Mouse (Mus musculus) megakaryocyte, adult 5-6 weeks (primary cell): ENCODE measurements around the gene Slco2b1. TPM values are rescaled to one million over a fixed set of nuclear protein-coding genes. Genes with fewer than 3 reads are reported as not detected.

Source experiments
- ATAC-seq: 2 replicates; pipeline ENCODE4 v1.8.0; 2016; ENCODE audit warnings: mild to moderate bottlenecking, inconsistent platforms; ENCODE audit not compliant: poor library complexity, severe bottlenecking
- total RNA-seq, 2 experiments: library from RNA; stranded (forward) in 1 of 2; stranded (reverse) in 1 of 2; fragments of 153-499, 151-499 nt in 1 of 2; fragments of 221-1000, 200-1000 nt in 1 of 2; gene quantifications; 2 replicates each; pipeline versions ENCODE4 v1.2.3 to v1.2.4; 2015 to 2017

Gene Slco2b1
- total RNA-seq, 2 experiments from 2014 or later: 0.11 to 0.16 TPM

- ATAC-seq: peak; percentile 62
These were observed 51.6 kb downstream of the Slco2b1 start for GRCm38 (mm10) chr7:99659379-99660029.

GRCm38 (mm10) chr7:99654244-99654643 is 56.9 kb downstream of the Slco2b1 start:
- ATAC-seq: no peak

- no peak for ATAC-seq
These were observed 61.6 kb downstream of the Slco2b1 start for GRCm38 (mm10) chr7:99649585-99649984.

GRCm38 (mm10) chr7:99648623-99649022 is 62.5 kb downstream of the Slco2b1 start:
- no peak for ATAC-seq

GRCm38 (mm10) chr7:99644701-99645100 is 66.4 kb downstream of the Slco2b1 start:
- no peak for ATAC-seq

GRCm38 (mm10) chr7:99642078-99642477 is 69.1 kb downstream of the Slco2b1 start:
- no peak for ATAC-seq

GRCm38 (mm10) chr7:99641245-99641644 is 69.9 kb downstream of the Slco2b1 start:
- ATAC-seq: no peak

GRCm38 (mm10) chr7:99633966-99634665 is 77.0 kb downstream of the Slco2b1 start:
- no peak for ATAC-seq

- no peak for ATAC-seq
These were observed 78.9 kb downstream of the Slco2b1 start for GRCm38 (mm10) chr7:99632286-99632685.

GRCm38 (mm10) chr7:99627366-99627765 is 83.8 kb downstream of the Slco2b1 start:
- ATAC-seq: no peak

GRCm38 (mm10) chr7:99626376-99627270 is 84.5 kb downstream of the Slco2b1 start, which contains the start of gene Tpbgl:
Tpbgl (minus strand) TSS chr7:99627103.
- no peak for ATAC-seq

- peak; percentile 97 for ATAC-seq
These were observed 85.3 kb downstream of the Slco2b1 start for GRCm38 (mm10) chr7:99625722-99626375.

- no peak for ATAC-seq
These were observed 92.3 kb downstream of the Slco2b1 start for GRCm38 (mm10) chr7:99618860-99619259.

GRCm38 (mm10) chr7:99618264-99618663 is 92.9 kb downstream of the Slco2b1 start:
- no peak for ATAC-seq

Other genes starting within 250 kb of the Slco2b1 start
- 1.0 and 1.1 TPM in 2 replicates for gene Klhl35, start 245.3 kb downstream of the Slco2b1 start, total RNA-seq (2015)
- not detected in 2 replicates for gene Klhl35, start 245.3 kb downstream of the Slco2b1 start, total RNA-seq (2017)
- 992 and 1,050 TPM in 2 replicates for gene Rps3, start 227.6 kb downstream of the Slco2b1 start, total RNA-seq (2015)
- 1,038 and 1,097 TPM in 2 replicates for gene Rps3, start 227.6 kb downstream of the Slco2b1 start, total RNA-seq (2017)
- 41.1 and 43.8 TPM in 2 replicates for gene Arrb1, start 175.9 kb downstream of the Slco2b1 start, total RNA-seq (2015)
- 91.7 and 96.9 TPM in 2 replicates for gene Arrb1, start 175.9 kb downstream of the Slco2b1 start, total RNA-seq (2017)
- gene Tpbgl, start 84.2 kb downstream of the Slco2b1 start, total RNA-seq (2015): 0.27 TPM in 1 of 2 replicates, not detected in the other
- 0.07 TPM in 1 of 2 replicates, not detected in the other for gene Tpbgl, start 84.2 kb downstream of the Slco2b1 start, total RNA-seq (2017)
- gene Olfr520, start 18.9 kb upstream of the Slco2b1 start, total RNA-seq (2015): not detected in 2 replicates
- gene Olfr520, start 18.9 kb upstream of the Slco2b1 start, total RNA-seq (2017): not detected in 2 replicates
- gene Olfr521, start 52.2 kb upstream of the Slco2b1 start, total RNA-seq (2015): not detected in 2 replicates
- gene Olfr521, start 52.2 kb upstream of the Slco2b1 start, total RNA-seq (2017): not detected in 2 replicates
- 0.22 and 1.4 TPM in 2 replicates for gene Neu3, start 117.1 kb upstream of the Slco2b1 start, total RNA-seq (2015)
- gene Neu3, start 117.1 kb upstream of the Slco2b1 start, total RNA-seq (2017): 1.1 and 1.8 TPM in 2 replicates
- gene Xrra1, start 147.8 kb upstream of the Slco2b1 start, total RNA-seq (2015): 0.11 TPM in 1 of 2 replicates, not detected in the other
- gene Xrra1, start 147.8 kb upstream of the Slco2b1 start, total RNA-seq (2017): not detected in 2 replicates
- 181 and 205 TPM in 2 replicates for gene Spcs2, start 152.1 kb upstream of the Slco2b1 start, total RNA-seq (2015)
- 113 and 137 TPM in 2 replicates for gene Spcs2, start 152.1 kb upstream of the Slco2b1 start, total RNA-seq (2017)